Mouse (Mus musculus) myocyte (in vitro differentiated cells): ENCODE measurements around the gene Iqgap3. TPM values are rescaled to one million over a fixed set of nuclear protein-coding genes. Genes with fewer than 3 reads are reported as not detected.

Experiments used
- H3K27me3 ChIP-seq: one replicate; pipeline ENCODE4 v1.6.1; 2011; ENCODE audit not compliant: control insufficient read depth, insufficient read depth, insufficient read length
- H3K36me3 ChIP-seq: one replicate; pipeline ENCODE4 v1.6.1; 2011; ENCODE audit not compliant: control insufficient read depth, insufficient read depth
- H3K4me2 ChIP-seq: one replicate; pipeline ENCODE4 v1.6.1; 2011; ENCODE audit warnings: low read depth, control low read depth
- H3K4me3 ChIP-seq: one replicate; pipeline ENCODE4 v1.5.1; 2011; ENCODE audit warnings: mild to moderate bottlenecking, control low read depth, moderate library complexity
- H3K79me2 ChIP-seq: one replicate; pipeline ENCODE4 v1.6.1; 2011; ENCODE audit not compliant: control insufficient read depth, insufficient read depth
- H3ac ChIP-seq: one replicate; pipeline ENCODE4 v1.6.1; 2011; ENCODE audit not compliant: control insufficient read depth, insufficient read length
- CEBPB ChIP-seq: IDR thresholded peaks from 2 replicates; pipeline ENCODE4 v1.6.1; 2011; ENCODE audit warnings: mild to moderate bottlenecking, moderate library complexity; ENCODE audit not compliant: poor library complexity, insufficient read depth, severe bottlenecking
- E2F4 ChIP-seq: IDR thresholded peaks from one replicate; pipeline ENCODE4 v1.6.1; 2011; ENCODE audit warnings: mild to moderate bottlenecking, control low read depth, moderate library complexity; ENCODE audit not compliant: insufficient read depth
- MAX ChIP-seq: IDR thresholded peaks from one replicate; pipeline ENCODE4 v1.6.1; 2011; ENCODE audit warnings: low read depth, mild to moderate bottlenecking, control low read depth
- MYOD1 ChIP-seq, 3 experiments: IDR thresholded peaks; one replicate each; pipeline ENCODE4 v1.6.1; 2011; ENCODE audit warnings: control low read depth in 2 of 3, low read depth in 2 of 3, mild to moderate bottlenecking in 2 of 3, moderate library complexity in 1 of 3; ENCODE audit not compliant: insufficient read length in 2 of 3, control insufficient read depth in 1 of 3
- MYOG ChIP-seq, 3 experiments: IDR thresholded peaks; one replicate each; pipeline ENCODE4 v1.6.1; 2011; ENCODE audit warnings: control low read depth in 2 of 3, low read depth in 2 of 3, mild to moderate bottlenecking in 2 of 3; ENCODE audit not compliant: insufficient read length in 2 of 3, control insufficient read depth in 1 of 3, insufficient read depth in 1 of 3
- POLR2A ChIP-seq: IDR thresholded peaks from one replicate; pipeline ENCODE4 v1.6.1; 2011; ENCODE audit warnings: low read depth, mild to moderate bottlenecking, control low read depth, moderate library complexity; ENCODE audit not compliant: insufficient read length
- POLR2AphosphoS2 ChIP-seq: IDR thresholded peaks from one replicate; pipeline ENCODE4 v1.6.1; 2011; ENCODE audit warnings: low read depth, control low read depth; ENCODE audit not compliant: insufficient read length
- REST ChIP-seq: IDR thresholded peaks from one replicate; pipeline ENCODE4 v1.6.1; 2011; ENCODE audit warnings: mild to moderate bottlenecking, control low read depth, moderate library complexity; ENCODE audit not compliant: insufficient read depth, insufficient read length
- SRF ChIP-seq: IDR thresholded peaks from one replicate; pipeline ENCODE4 v1.6.1; 2011; ENCODE audit warnings: low read depth; ENCODE audit not compliant: control insufficient read depth, insufficient read length
- TCF12 ChIP-seq: IDR thresholded peaks from one replicate; pipeline ENCODE4 v1.6.1; 2011; ENCODE audit warnings: mild to moderate bottlenecking, control low read depth; ENCODE audit not compliant: poor library complexity, insufficient read depth, severe bottlenecking
- TCF3 ChIP-seq: IDR thresholded peaks from one replicate; pipeline ENCODE4 v1.6.1; 2011; ENCODE audit warnings: low read depth, control low read depth; ENCODE audit not compliant: insufficient read length
- USF1 ChIP-seq: IDR thresholded peaks from one replicate; pipeline ENCODE4 v1.6.1; 2011; ENCODE audit warnings: low read depth, mild to moderate bottlenecking, control low read depth, moderate library complexity
- polyA plus RNA-seq: library from polyadenylated mRNA; unstranded; fragments of >200 nt; fragmentation: generic; extraction: Trizol; gene quantifications from one replicate; pipeline ENCODE4 v1.2.1, GENCODE M21; 2012; ENCODE audit warnings: missing spikeins

Gene Iqgap3
- polyA plus RNA-seq, 1 experiment = 13.6 TPM

DNA sequence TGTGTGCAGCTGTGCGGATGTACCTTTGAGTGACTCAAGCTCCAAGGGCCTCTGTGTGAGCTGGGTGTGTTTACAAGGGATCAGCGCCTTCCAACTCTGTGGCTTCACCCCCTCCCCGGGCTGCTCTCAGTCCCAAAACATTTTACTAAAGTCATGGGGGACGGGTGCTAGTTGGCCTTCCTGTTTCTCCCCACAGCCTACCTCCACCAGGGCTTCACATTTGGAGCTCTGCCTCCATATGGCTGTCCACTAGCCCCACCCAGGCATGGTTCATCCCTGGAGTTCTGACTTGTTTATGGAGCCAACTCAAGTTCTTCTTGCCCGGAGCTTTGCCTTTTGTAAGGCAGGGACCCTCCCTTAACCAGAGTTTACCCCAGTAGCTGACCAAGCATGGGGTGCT, 88.6 kb downstream of the Iqgap3 start:
- TF ChIP-seq TCF12 = no peak
- no peak for TF ChIP-seq MAX
- TF ChIP-seq TCF3 = no peak
- no peak for TF ChIP-seq POLR2AphosphoS2
- TF ChIP-seq SRF = no peak
- no peak for TF ChIP-seq REST
- no peak for TF ChIP-seq CEBPB
- no peak for TF ChIP-seq MYOG (IDR thresholded peaks at IDR 0.05; ENCODE audit: control insufficient read depth in 1 of 3, insufficient read depth in 1 of 3, insufficient read length in 2 of 3, low read depth in 2 of 3)
- no peak for TF ChIP-seq USF1
- TF ChIP-seq MYOD1 (IDR thresholded peaks at IDR 0.05; ENCODE audit: control insufficient read depth in 1 of 3, insufficient read length in 2 of 3, low read depth in 2 of 3) = no peak
- TF ChIP-seq E2F4 = no peak
- TF ChIP-seq POLR2A = no peak
- peaks cover 41% of the 10 kb centered on the region for H3K36me3 ChIP-seq
- H3K79me2 ChIP-seq = peaks cover 3% of the 10 kb centered on the region
- no peak overlapping the region for H3K4me3 ChIP-seq
- no peak overlapping the region for H3ac ChIP-seq
- no peak overlapping the region for H3K4me2 ChIP-seq
- H3K27me3 ChIP-seq = no peaks in the 10 kb centered on the region

Other genes with a start within 250 kb of the Iqgap3 start
- not detected for gene Sh2d2a, start 235.2 kb upstream of the Iqgap3 start, polyA plus RNA-seq
- gene Prcc, start 196.4 kb upstream of the Iqgap3 start, polyA plus RNA-seq = 46.3 TPM
- 200 TPM for gene Hdgf, start 175.7 kb upstream of the Iqgap3 start, polyA plus RNA-seq
- 114 TPM for gene Mrpl24, start 162.5 kb upstream of the Iqgap3 start, polyA plus RNA-seq
- gene Isg20l2, start 151.7 kb upstream of the Iqgap3 start, polyA plus RNA-seq = 19.4 TPM
- gene Rrnad1, start 151.3 kb upstream of the Iqgap3 start, polyA plus RNA-seq = 7.0 TPM
- 67.6 TPM for gene Crabp2, start 133.3 kb upstream of the Iqgap3 start, polyA plus RNA-seq
- 268 TPM for gene Nes, start 110.9 kb upstream of the Iqgap3 start, polyA plus RNA-seq
- 0.06 TPM for gene Bcan, start 81.7 kb upstream of the Iqgap3 start, polyA plus RNA-seq
- gene Hapln2, start 54.4 kb upstream of the Iqgap3 start, polyA plus RNA-seq = not detected
- 11.7 TPM for gene Gpatch4, start 38.9 kb upstream of the Iqgap3 start, polyA plus RNA-seq
- gene Naxe, start 23.5 kb upstream of the Iqgap3 start, polyA plus RNA-seq = 141 TPM
- gene Ttc24, start 3.7 kb upstream of the Iqgap3 start, polyA plus RNA-seq = not detected
- gene Mef2d, start 60.4 kb downstream of the Iqgap3 start, polyA plus RNA-seq = 121 TPM
- not detected for gene Rhbg, start 172.7 kb downstream of the Iqgap3 start, polyA plus RNA-seq
- gene Gm38392, start 205.2 kb downstream of the Iqgap3 start, polyA plus RNA-seq = 0.06 TPM
- 2.7 TPM for gene Tsacc, start 215.0 kb downstream of the Iqgap3 start, polyA plus RNA-seq
- 409 TPM for gene Cct3, start 215.1 kb downstream of the Iqgap3 start, polyA plus RNA-seq
- 171 TPM for gene Glmp, start 243.1 kb downstream of the Iqgap3 start, polyA plus RNA-seq